Mouse (Mus musculus): ENCODE data around the gene Prkcd.
"Not testable (repeated sequence)": the region's sequence is repeated elsewhere in the genome, so short reads cannot be mapped to it uniquely, and the experiment has no call there.

The Prkcd gene

DNA sequence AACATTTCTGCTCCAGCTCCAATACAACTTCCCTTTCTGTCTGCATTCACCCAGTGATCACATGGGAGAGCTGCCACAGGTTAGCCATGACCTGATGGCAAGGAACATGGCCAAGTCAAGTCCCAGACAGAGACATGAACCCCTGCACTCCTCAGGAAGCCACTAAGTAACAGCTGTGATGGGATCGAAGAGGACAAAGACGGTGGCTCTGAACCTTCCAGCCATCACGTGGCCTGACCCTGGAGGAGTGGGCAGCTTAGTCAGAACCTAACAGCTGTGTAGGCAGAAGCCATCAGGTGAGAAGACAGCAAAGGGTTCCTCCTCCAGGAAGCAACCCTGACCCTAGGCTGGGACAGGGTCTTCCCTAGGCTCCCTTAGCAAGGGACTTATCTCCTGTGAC, 16.5 kb downstream of the Prkcd start:
- in situ Hi-C loops (cut with MboI, MseI) = no loop called here

DNA sequence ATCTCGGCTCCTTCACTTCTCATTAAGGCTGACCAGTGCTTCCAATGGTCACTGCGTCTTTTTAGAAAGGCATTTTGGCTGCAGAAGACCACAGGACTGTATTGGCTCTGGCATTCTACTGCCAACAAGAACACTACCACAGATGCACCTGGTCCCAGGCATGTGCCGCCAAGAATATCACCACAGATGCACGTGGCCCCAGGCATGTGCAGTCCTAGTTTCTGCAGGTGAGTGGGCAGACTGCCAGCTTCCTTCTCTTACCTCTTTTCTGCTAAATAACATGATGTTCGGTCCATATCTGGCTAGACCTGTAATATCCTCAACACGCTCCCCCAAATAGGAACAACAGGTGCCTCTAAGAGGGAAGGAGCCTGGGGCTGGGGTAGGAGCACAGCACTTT, 17.8 kb downstream of the Prkcd start:
- in situ Hi-C loops (cut with MboI, MseI) = no loop called here

DNA sequence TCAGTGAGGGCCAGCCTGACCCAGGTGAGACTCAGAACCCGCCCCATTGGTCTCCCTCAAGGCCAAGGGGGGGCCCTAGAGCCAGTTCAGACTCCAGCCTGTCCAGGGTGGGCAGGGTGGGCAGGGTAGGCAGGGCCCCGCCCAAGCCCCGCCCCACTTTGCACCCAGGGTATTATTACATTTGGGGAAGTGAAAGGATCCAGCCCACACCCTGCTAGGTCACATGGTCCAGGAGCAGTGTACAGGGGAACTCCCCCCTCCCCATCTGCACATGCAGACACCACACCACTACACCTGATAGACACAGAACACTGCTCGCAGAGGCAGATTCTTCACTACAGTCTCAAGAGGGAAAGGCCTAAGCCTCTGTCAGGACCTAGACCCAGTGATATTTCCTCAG, 18.3 kb downstream of the Prkcd start:
- in situ Hi-C loops (cut with MboI, MseI) = no loop called here

DNA sequence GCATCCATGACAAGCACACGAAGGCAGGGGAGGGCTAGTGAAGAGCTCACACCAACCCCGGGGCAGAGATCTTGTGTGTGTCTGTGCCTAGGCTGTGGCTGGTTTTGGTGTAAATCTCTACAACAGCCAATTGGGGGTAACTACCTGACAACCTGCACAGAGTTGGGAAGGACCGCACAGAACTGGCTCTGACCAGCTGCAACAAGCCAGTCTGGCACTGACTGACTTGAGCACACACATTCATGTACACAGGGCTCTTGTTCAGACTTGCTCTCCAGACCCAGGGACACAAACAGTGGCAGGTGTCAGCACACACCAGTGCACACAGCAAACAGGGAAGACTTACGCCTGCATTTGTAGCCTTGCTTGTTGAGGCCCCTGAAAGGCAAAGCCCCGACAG, 19.2 kb downstream of the Prkcd start:
- in situ Hi-C loops (cut with MboI, MseI) = no loop called here

DNA sequence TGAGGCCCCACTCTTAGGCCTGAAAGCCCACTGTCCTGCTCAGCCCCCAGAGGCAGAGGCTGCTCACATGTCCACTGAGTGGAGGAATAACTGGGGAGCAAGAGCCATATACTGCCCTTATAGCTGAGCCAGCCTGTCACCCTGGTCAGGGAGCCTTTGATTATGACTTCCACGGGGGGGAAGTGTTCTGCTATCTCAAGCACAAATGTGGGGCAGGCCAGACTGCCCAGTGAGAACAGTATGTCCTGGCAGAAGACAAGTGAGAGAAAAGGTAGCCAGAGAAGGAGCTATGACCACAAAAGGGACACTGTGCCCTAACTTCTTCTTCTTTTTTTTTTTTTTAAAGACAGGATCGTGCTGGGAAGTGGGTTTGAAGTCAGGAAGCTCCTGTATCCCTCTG, 28.9 kb downstream of the Prkcd start:
- in situ Hi-C loops (cut with MboI, MseI) = no loop called here

DNA sequence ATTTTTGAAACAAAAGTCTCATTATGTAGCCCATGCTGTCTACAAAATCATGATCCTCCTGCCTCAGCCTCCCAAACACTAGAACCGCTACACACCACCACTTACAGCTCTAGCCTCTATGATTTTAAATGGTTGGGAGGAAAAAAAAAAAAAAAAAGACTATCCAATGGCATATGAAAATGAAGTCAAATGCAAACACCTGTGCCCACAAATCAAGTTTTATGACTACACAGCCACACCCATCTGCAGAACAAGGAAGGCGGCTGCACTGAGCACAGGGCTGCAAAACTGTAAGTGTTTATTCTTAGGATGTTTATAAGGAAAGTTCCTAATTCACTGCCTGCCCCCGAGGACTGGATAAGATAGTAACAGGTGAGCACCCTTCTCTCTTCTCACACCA, 29.6 kb downstream of the Prkcd start:
- in situ Hi-C loops (cut with MboI, MseI) = no loop called here

DNA sequence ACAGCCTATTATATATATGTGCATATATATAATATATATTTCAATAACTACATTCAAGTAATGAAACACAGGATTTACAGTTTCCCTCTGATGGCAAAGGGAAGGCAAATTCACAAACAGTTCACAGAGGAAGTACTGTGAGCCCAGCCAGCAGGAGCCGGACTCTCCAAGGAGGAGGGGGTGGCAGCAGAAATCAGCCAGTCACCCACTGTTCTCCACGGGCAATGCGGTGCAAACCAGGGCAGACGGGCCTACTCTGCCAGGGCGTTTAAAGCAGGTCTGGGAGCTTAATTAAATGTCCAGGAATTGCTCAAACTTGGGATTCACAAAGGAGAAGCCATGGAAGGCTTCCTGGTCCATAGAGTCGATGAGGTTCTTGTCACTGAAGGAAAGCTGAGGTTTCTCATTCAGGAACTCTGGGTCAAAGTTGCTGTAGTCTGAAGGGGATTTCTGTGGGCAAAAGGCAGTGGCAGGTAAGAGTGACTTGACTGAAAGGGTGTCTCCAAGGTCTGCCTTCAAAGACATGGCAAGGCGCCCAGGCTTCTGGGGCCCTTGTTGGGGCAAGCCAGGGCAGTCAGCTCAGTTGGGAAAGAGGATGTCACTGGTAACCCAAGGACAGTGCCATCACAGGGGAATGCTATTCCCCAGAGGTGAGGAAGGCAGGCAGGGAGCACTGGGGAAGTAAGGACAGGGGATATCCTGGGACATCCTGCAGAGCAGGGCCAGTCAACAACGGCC, 30.3 kb downstream of the Prkcd start:
- in situ Hi-C loops (cut with MboI, MseI) = no loop called here

DNA sequence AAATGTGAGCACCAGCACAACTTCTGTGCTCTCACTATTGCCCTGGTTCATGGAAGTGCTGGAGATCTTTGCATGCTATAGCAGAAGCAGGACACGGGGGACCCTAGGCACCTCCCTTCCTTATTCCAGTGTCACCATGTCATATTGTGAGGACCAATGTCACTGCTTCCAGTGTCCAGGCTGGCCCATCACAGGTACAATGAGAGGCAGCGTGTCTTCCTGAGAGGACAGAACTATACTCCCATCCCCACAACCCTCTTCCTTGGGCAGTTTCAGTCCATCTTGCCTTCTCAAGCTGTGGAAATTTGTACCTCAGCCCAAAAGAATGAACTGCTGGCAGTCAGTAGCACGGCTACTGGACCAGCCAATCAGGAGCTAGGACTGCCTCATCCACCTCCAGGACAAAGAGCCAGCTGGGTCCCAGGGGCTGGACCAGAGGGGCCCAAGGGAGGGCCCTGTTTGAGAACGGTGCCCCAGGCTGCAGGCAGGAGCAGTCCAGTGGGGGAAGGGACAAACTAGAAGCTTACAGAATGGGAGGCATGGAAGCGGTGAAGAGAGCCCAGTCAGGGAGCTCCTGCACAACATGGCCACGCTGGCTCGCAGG, 31.8 kb downstream of the Prkcd start:
- in situ Hi-C loops (cut with MboI, MseI) = loop anchor here (5.0 kb wide), 1 partner anchor 78 kb away; no protein-coding TSS in a partner anchor

DNA sequence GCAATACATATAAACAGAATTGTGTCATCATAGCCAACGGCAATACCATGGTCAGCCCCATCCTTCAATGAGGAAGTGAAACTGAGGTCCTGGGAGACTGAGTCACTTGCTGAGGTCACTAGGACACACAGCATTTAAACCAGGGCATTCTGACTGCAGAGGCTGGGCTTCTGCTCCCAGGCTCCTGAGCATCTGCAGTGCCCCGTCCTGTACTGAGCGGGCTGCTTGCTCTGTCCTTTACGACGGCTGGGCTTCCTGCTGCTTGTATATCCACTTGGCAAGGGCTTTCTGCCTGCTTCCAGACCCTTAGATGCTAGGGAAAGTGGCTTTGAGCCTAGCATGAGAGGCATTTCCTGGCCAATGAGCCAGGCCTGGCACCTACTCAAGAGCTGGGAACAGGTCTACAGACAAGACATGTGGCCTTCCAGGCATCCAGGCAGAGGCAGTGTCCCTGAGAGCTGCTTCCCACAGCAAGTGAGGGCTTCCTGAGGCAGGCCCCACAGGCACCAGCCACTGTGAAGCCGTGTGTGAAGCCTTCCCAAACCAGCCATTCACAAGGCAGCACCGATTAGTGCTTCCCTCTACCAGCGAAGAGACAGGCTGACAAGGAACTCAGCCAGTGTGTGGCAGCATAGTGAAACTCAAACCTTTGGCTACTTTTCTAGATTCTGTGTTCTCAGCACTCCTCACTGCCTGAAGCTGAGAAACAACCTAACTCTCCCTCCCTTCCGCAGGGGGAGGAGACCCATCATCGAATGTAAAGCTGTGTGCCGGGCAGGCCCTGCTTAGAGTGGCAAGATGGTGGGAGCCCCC, 32.5 kb downstream of the Prkcd start:
- in situ Hi-C loops (cut with MboI, MseI) = loop anchor here (5.0 kb wide), 1 partner anchor 79 kb away; no protein-coding TSS in a partner anchor

DNA sequence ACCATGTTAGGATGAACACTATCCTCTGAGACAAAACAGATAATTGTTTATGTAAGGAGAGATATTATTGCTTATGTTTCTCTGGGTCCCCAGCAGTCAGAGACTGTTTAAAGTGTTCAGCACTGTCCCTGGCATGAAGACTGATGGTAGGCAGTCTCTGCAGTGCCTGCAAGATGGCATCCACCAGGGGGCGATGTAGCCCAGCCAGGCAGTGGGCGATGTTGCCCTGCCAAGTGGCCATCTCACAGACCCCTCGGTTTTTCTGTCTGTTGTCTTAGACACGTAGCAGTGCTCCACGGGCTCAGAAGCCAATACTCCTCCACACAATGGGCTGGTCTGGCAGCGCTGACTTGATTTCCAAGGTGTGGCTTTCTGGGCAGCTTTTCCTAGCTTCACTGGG, 34.6 kb downstream of the Prkcd start:
- in situ Hi-C loops (cut with MboI, MseI) = loop anchor here (5.0 kb wide), 1 partner anchor 81 kb away; no protein-coding TSS in a partner anchor

DNA sequence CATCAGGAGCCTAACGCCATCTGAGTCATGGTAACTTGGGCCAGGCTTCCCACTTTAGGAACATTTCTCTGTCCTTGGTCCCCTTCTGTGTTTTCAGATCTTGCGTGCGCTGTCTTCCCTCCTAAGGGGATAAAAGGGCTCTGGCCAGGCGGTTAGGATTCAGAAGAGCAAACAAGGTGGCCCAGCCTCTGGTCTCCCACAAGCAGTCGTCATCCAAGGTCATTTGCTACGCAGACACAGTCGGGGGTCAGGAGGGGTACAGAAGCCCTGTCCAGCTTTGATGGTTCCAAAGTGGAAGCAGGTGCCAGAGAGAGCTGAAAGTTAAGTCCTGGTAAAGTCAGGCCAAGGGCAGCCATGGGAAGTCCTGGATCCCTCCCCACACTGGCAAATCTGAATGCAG, 35.1 kb downstream of the Prkcd start:
- in situ Hi-C loops (cut with MboI, MseI) = loop anchor here (5.0 kb wide), 1 partner anchor 81 kb away; no protein-coding TSS in a partner anchor

DNA sequence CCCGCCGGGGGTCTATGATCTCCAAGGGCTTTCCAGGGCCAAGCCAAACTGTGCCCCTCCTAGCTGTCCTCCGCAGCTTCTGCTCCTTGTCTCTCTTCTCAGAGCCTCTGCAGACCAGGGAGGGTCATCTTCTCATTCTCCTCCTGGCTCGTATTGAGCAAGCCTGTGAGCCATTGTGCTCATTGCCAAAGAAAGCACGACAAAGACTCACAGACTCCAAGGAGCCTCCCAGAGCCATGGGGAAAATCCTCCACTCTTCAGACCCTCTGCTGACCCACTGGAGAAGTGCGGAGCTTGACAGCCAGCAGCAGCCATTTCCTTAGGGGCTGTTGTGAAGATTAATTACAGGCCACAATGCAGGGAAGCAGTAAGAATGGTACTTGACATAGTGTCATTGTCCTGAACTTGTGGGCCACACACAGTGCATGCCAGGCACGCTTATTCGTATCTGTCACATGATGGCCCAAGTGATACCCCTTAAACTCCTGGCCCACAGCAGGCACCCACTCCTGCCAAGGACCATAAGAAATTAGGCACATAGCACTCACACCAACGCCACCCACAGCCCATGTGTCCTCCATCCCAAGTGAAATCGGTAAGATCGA, 35.9 kb downstream of the Prkcd start:
- in situ Hi-C loops (cut with MboI, MseI) = loop anchor here (5.0 kb wide), 1 partner anchor 82 kb away; no protein-coding TSS in a partner anchor

DNA sequence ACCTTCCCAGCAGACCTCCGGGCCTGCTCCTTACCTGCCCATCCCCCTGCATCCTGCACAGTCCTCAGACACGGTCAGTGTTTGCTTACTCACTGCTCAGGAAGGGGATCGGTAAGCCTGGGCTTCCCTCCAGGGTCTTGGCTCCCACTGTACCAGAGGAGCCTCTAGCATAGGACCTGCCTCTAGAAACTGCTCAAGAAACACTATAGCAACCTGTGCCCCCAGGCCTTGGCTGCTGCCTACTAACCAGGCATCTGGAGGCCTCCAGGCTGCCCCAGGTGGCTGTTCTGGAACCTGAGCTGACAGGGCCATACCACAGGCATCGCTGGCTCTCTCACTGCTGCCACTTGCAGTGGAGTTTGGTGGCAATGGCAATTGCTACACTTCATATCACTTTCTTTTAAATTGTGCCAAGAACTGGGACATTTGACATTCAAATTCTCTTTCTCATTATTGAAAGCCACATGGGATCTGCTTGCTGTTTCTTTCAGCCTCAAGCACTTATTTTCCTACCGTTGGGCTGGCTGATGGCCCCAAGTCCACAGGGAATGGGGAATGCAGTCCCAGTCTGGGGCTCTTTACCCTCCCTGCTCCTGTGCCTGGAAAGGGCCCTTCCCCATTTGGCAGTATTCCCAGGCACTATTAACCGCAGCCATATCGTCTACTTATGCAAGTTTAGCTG, 39.1 kb downstream of the Prkcd start:
- in situ Hi-C loops (cut with MboI, MseI) = no loop called here

DNA sequence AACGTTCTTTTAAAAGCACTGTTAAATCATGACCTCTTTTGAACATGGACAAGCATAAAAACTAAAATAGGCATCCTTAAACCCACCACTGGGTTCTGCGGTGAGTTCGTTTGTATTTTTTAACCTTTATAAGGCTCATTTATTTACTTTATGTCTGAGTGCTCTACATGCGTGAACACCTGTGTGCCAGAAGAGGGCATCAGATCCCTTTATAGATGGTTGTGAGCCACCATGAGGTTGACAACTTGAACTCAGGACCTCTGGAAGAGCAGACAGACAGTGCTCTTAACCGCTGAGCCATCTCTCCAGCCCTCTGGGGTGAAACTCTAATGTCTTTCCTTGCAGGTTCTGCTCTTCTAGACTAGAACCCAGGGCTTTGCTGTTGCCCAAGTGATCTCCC, 40.7 kb downstream of the Prkcd start:
- in situ Hi-C loops (cut with MboI, MseI) = no loop called here

DNA sequence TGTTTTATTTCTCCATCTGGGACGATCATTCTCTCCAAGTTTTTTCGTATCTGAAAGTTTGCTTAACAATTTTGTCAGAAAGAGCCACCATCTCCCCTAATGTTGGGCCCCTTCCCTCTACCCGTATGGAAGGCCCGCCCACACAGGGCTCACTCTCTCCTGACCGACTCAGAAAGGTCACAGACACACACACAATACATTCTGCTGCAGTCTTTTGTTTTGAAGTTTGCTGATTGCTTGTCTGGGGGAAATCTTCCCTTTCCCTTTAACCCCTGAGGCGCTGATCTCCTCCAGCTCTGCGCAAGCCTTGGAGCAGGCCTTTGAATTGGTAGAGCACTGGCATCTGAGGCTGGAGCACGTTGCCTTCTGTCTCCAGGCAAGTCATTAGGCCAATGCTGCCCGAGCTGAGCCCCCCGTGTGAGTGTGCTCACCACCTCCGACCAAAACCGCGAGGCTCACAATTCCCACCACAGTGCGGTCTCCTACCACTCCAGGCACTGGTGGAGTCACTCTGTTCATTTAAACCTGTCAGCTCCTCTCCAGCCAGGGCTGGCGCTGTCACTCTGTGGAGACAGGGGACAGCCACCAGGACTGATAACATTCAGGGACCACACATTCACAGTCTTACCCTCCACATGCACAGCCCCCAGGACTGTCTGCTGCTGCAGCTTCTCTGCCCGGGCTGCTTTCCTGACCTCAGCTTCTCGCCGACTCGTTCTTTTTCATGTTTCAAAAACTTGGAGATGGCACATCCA, 41.3 kb downstream of the Prkcd start:
- in situ Hi-C loops (cut with MboI, MseI) = no loop called here

DNA sequence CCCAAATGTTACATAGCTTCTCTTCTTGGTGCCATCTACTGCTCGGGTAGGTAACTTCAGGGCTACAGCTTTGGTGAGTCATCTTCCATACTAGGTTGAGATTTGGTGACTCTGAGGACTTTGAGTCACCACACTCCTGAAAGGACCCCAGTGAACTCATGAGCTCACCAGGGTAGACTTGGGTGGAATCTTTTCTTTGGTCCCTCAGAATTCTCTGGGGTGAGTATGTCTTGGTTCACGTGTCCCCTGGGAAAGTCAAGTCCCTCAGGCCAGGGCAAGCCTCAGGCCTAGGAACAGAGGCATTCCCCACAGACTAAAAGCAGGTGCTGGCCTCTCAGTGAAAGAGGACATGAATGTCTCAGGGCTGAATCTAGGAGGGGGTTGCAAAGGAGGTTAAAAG, 41.9 kb downstream of the Prkcd start:
- in situ Hi-C loops (cut with MboI, MseI) = no loop called here

DNA sequence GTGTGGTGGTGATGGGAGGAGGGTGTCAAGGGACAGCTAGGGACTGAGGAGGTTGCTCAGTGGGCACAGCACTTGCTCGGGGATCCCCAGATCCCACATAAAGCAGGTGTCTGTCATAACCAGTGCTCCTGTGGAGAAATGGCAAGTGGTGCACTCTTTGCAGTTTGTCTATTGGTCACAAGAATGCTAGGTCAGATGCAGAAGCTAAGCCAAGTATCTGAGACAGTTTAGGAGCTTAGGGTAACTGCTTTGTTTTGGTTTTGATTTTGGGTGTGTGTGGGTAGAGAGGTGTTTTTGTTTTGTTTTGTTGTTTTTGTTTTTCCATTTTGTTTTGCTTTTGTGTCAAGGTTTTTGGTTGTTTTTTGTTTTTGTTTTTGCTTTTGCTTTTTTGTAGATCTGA, 44.8 kb downstream of the Prkcd start:
- in situ Hi-C loops (cut with MboI, MseI) = no loop called here

DNA sequence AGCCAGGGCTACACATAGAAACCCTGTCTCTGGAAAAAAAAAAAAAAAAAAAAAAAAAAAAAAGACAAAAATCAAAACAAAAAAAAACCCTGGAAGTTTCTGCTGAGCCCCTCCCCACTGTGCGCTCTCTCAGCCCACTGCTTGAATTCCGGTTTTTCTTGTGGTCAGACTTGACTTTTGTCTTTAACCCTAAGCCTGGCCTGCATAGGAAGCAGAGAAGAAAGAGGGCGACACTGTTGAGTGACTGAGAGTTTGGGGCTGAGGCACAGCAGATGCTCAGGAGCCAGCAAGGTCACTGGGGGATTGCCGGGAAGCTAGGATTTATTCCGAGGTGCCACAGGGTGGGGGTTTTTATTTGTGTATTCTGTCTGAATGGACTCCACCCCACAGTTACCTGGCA, 46.1 kb downstream of the Prkcd start:
- in situ Hi-C loops (cut with MboI, MseI) = no loop called here

DNA sequence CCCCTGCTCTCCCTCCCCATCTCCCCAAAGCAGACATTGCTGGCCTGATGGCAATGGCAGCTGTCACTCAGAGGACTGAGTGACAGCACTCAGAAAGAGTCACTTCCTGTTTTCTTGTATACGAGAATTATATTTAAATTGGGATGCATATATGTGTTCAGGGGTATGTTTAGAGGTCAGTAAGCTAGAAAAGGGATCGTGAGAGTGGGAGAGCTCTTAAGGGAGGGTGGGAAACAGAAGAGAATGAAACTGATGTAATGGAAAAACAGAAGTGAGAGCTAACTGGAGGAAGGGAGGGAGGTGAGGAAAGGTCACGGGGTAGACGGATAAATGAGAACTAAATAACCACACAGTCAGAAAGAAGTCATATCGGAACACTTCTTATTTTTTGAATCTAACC, 46.8 kb downstream of the Prkcd start:
- in situ Hi-C loops (cut with MboI, MseI) = no loop called here

DNA sequence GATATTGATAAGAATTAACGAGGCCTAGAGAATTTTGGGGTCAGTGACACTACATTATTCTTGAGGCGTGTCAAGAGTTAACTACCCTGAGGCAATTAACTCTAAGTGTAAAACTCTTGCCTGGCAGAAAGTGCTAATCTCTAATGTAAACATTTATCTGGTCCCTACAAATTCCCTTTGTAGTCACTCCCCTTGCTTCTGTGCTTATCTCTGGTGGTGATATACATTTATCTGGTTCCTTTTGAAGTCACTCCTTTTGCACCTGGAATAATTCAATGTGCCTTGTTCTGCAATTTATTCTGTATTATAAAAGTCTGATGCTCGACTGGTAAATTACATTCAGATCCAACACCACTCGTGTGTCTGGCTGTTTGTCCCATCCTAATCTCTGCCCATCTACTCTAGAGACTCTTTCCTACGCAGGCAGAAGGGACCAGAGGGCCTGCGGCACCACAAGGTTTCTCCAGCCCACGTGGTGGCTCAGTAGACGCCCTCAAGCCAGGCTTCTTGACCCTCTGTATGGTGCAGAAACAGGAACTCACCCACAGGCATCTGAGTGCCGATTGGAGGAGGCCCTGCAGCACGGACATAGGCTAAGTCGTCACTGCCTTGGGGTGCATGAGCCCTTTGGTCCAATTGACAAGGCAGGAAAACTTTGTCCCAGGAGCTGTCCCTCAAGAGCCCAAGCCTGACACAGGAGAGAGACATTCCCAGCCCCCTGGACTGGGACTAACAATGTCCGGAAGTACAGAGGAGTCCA, 48.5 kb downstream of the Prkcd start:
- in situ Hi-C loops (cut with MboI, MseI) = not testable (repeated sequence)
